Mouse (Mus musculus) liver, adult 2 months (tissue): ENCODE results near the gene H2-DMa.

ENCODE experiments used
- CTCF ChIP-seq: fragments of 200-500 bp; IDR thresholded peaks from 2 replicates; pipeline ENCODE4 v1.5.1; 2011; ENCODE audit warnings: low read depth, low read length, control low read depth
- POLR2A ChIP-seq: fragments of 200-500 bp; IDR thresholded peaks from 2 replicates; pipeline ENCODE4 v1.6.1; 2011; ENCODE audit warnings: low read length, control low read depth; ENCODE audit not compliant: insufficient read depth; ENCODE audit errors: extremely low read depth

DNA sequence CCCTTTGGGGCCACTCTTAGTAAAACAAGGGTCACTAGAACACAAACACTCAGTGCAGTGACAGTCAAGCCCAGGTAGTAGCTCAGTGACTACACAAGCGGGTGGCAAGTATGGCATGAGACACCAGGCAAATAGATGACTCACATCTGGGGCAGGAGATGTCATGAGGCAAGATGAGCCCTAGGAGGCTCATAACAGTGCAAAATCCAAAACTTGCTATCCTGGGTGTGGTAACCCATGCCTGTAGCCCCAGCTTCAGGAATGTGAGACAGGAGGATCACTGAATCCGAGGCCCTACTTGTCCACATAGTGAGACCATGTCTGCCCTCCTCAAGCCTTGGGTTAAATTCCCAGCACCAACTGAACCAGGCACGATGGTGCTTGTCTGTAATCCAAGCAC lies 15.1 kb downstream of the H2-DMa start:
- TF ChIP-seq POLR2A (no peak), CTCF (no peak)
